Mouse (Mus musculus): Measurements from ENCODE around the gene Zfp13.
A peak's percentile ranks its signal among the peaks of the same experiment; 100 is the strongest.

Zfp13 gene

DNA sequence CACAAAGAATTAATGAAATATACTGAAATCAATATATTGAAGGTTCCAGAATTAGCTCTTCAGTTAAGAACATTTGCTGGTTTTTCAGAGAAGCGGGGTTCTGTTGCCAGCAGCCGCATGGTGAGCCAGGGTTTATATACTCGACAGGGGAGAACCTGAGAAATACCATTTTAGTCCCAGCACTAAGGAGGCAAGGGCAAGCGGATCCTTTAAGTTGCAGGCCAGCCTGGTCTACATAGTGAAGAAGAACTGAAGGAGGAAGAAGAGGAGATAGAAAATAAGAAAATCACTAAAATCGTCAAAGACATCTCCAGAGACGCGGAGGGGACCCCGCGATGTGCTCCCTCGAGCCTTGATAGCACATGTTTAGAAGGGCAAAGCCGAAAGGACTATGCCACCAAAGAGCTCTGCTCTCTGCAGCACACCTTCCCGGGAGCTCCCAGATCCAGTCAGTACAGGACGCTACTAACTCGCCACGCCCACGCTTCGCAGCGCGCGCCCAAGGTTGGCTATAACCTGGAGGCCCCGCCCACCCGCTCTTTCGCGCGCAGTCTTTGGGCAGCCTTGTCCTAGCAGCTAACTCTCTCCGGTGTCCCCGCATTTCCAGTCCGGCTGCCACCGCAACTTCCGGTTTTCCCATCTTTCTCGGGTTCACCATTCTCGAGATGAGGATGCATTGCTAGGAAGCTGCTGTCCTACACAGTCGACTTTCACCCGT, 6.9 kb downstream of the Zfp13 start:
- DNase-seq, result peak; percentile 97

DNA sequence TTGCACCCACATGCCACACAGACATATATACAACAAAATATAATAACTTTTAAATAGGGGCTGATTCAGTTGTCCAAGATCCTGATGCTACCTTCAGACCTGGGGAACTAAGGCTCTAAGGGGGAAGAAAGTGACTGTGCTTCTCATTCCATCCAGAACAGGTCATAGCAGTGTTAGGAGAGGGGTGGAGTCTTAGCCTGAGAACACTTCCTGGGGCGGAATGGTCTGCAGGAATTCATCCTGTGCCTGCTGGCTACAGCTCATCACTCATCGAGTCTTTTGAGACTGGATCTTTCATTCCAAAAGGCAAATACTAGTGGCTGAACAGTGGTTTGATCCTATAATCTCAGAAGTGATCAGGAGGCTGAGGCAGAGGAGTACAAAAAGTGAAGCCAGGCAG, 12.0 kb downstream of the Zfp13 start:
- no peak for DNase-seq

DNA sequence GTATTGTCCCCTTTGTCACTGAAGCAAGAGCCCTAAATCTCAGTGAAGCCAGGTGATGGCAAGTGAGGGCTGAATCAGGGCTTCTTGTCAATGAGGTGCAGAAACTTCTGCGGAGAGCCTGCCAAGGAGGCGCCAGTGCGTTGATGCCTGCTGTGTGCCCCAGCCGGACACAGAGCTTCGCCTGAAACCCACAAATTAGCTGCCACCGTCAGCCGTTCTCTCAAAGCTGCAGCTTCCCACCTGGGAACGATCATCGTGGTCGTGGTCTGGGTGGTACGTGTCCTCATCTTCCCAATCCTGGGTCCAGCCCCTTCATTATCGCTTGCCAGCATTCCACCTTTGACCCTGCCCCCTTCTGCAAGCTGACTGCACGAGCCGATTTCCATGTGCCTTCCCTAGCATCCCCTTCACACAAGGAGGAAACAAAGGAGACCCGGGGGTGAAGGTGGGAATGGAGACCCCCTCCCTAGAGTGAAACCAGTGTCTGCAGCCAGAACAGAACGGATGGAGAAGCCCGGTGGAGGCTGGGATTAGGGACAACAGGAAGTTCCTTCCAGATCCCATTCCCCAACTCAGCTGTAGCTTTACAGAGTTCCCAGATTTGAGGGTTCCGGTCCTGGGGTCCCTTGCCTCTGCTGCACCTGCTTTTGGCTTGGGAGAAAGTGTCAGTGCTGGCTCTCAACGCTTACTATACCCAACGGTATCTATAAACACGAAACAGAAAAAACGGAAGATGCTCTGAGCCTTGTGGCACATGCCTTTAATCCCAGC, 13.4 kb downstream of the Zfp13 start:
- DNase-seq, result peak; percentile 56

DNA sequence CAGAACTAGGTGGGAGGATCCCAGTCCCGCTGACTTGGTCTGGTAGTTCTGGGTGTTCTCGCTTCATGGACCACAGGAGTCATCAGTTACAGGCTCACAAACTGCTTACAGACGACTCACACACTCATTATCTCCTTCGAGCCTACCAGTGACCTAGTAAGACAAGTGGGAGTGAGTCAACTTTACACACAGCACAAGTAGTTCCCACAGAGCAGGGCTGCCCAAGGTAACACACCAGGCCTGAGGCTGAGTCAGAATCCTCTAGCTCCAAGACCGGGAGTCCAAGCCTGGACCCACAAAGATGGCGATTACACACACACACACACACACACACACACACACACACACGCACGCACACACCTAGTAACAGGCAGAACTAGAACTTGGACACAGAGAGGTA, 14.5 kb downstream of the Zfp13 start:
- DNase-seq, result no peak

DNA sequence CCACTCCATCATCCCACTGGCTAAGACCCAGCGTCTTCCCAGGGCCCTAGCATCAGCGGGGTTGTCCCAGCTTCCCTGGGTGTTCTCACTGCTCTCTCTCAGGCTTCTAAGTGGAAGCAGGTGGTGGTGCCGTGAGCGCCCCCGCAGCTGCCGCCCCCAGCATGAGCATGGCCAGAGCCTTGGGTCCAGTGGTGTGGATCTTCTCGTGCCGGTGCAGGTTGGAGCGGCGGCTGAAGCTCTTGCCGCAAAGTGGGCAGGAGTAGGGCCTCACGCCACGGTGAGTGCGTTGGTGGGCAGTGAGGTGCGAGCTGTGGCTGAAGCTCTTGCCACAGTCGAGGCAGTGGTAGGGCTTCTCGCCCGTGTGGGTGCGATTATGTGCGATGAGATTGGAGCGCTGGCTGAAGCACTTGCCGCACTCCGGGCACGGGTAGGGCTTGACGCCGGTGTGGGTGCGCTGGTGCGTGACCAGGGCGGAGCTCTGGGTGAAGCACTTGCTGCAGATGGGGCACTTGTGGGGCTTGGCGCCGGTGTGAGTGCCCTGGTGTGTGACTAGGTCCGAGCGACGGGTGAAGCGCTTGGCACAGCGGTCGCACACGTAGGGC, 23.2 kb downstream of the Zfp13 start:
- DNase-seq, result no peak

DNA sequence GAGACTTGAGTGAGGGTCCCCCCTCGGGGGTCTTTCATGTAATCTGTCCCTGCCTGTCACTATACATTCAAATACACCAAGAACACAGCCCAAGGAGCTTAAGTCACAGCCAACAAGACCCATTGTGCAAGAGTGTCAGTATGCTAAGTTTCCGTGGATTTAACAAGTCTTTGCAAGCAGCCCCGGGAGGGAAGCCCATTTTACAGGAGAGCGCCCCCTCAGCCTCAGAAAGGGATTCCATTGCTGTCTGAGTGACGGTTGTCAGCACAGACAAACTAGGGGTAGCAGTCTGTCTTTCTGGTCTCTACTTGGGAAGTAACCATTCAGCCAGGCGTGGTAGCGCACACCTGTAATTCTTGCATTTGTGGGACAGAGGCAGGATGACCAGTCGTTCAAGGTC, 25.2 kb downstream of the Zfp13 start:
- no peak for DNase-seq

DNA sequence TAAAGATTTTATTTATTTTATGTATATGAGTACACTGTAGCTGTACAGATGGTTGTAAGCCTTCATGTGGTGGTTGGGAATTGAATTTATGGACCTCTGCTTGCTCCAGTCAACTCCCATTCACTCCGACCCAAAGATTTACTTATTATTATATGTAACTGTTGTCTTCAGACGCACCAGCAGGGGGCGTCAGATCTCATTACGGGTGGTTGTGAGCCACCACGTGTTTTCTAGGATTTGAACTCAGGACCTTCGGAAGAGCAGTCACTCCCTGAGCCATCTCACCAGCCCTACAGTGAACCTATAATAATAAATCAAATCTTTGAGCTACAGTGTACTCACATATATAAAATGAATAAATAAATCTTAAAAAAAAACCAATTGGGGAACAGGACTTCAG, 27.2 kb downstream of the Zfp13 start:
- no peak for DNase-seq

DNA sequence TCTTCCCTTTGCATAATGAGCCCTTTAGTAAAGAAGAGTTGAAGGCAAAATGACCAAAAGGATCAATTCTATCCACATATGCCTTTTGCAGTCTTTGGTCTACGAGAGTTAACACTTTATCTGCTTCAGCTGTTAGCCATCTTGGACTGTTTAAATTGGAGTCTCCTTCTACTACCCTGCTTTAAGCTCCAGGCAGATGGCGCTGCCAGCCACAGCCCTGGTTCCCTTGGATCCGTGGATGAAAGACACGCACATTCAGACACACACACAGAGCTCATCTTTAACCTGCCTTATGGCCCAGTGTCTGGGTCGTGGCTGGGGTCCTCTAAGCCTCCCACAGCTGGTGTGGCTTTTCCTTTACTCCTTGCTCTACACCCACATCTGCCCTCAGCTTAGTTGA, 28.2 kb downstream of the Zfp13 start:
- no peak for DNase-seq

DNA sequence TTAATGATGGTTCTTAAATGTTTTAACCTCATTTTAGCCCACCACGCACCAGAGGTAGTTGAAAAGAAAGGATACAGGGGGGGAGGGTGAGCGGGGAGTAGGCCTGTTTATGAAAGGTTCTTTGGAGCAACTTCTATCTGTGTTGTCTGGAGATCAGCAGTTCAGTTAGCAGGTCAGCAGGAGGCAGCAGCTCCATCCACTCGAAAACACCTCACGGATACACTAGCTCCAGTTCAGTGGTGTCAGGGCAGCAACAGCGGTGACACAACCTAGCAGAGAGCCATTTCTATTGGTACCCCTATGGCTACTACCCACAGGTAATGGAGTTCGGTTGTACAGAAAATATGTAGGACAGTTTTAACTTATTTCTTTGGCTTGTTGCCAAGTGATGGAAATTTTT, 29.3 kb downstream of the Zfp13 start:
- peak; percentile 60 for DNase-seq

DNA sequence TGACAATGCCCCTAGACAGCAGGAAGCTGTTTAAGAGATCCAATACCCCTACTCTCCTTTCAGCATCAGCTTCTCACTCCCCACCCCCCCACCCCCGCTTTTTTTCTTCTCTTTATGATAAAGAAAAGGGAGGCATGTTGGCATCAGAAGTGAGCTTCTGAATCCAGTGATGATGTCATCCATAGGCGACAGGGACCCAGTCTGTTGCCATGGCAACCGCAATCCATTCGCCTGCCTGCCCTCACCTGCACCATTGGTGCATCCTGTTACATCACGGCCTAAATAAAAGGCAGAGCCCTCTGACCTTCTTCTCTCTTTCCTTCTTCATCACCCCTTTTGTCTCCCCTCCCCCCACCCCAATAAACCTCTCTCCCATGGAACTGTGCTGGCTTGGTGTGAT, 30.9 kb downstream of the Zfp13 start:
- no peak for DNase-seq

DNA sequence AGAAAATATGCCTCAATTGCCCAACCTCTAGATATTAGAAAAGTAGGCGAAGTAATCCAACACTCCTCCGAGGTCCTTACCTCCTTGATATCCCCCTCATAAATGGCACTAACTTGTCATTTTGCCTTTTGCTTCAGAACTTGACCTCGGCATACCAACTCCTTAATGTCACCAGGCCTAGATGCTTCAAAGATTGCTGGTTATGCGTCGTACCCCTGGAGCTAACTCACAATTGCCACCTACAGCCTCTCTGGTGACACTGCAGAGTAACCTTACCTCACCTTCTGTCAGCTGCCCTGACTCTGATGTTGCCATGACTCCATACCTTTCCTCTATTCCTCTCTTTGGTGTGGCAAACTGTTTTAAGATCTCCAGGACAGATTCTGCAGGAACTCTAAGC, 32.5 kb downstream of the Zfp13 start:
- DNase-seq, result no peak

DNA sequence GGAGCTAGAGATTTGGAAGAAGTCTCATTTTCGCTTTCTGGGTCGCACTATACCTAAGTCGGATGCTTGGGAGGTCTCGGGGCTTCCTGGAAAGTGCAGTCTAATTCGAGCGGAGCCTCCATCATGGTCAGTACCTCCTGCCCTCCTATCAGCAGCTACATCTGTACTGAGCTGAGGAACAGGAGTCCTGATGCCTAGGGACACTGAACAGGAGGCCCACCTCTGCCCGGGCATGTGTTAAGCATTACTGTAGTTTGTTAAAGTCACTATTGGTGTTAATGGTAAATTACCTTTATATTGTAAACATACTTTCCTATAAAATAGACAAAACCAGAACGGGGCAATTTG, 34.9 kb downstream of the Zfp13 start:
- DNase-seq, result no peak

DNA sequence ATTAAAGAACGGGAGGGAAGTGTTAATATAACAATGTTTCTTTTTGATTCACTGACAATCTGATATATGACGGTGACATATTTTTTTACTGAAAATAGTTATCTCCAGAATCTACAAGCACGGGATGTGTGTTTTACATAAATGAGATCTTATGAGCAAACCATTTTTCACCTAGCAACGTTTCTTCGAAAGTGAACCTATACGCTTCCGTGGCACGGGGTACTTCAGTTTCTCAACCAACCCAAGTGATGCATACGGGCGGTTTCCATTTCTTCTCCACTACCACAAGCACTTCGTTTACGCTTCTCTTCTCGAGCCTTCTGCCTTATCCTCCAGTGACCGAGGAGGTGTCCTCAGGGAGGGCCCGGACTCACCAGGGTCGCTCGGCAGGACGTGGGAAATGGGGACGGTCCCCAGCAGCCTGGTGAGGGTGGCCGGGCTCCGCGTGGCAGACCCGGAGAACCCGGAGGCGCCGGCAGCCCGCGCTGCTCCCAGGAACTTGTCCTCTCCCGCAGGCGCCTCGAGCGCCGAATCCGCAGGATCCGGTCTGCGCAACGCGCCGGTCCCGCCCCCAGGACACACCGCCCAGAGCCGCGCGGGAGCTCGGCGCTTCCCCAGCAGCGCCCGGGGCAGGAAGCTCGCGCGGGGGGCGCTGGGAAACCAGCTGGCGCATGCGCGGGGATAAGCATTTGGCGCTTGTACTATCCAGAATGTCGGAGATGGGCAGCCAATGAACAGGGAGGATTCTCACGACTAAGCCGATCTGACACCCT, 35.5 kb downstream of the Zfp13 start, which contains the start of gene Zfp213:
Gene Zfp213, minus strand, starts transcription at position 644 of the 773 bp plus-strand sequence.
- peak; percentile 95 for DNase-seq

DNA sequence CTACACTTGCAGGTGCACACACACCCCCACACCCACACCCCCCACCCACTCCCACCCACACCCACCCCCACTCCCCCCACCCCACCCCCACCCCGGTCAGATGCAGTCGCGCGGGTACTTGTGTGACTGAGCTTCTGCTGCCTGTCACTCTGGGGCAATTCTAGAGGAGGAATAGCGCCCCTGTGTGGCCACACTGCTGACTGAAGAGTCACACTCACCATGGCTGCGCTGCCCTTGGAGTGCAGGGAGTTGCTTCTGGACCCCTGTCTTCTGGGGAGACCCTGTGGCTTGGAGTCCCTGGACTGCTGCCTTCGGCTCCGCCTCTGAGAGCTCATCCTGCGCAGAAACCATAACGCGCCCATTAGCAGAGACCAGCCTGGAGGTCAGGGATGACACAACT, 39.5 kb downstream of the Zfp13 start:
- peak; percentile 49 for DNase-seq

DNA sequence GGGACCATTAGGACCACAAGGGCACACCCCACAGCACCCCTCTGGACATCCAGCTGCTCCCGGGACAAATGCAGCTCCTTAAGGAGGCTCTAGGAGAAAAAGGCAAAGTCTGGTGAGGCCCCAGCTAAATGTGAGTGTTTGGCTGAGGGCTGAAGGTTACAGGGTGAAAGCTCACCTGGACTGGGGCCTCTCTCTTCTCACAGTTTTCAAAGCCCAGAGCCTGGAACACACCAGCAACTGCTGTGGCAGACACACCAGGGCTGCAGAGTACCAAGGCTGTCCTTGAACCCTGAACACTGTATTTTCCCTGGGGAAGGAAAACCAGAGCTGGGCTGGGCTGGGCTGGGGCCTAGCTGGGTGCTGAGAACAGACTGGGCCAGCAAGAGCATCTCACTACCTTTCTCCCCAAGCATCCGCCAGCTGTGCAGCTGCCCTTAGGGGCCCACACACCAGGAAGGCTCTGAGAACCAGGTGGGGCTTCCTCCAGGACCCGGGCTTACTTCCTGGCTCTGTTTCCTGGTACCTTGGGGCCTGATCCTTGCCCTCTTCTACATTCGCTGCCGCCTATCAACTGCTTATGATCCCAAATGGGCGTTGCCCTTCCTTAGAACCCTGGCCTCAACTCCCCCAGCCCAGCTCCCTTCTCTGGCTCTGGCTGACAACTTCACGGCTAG, 43.9 kb downstream of the Zfp13 start:
- no peak for DNase-seq

DNA sequence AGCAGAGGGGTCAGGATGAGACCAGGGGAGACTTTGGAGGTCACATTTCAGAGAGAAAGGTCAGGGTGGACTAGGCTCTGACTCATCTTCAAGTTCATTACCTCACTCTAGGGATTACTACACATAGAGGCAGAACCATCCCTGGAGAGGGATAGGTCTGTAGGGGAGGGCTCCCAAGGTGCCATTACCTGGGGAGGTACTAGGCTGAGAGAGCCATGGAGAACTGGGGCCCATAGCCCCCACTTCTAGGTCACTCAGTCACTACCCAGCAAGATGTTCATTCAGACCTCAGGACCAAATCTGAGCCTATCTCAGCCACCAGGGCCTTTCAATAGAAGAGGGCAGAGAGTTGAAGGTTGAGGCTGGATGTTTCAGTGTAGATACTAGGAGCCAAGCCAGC, 45.0 kb downstream of the Zfp13 start:
- no peak for DNase-seq

DNA sequence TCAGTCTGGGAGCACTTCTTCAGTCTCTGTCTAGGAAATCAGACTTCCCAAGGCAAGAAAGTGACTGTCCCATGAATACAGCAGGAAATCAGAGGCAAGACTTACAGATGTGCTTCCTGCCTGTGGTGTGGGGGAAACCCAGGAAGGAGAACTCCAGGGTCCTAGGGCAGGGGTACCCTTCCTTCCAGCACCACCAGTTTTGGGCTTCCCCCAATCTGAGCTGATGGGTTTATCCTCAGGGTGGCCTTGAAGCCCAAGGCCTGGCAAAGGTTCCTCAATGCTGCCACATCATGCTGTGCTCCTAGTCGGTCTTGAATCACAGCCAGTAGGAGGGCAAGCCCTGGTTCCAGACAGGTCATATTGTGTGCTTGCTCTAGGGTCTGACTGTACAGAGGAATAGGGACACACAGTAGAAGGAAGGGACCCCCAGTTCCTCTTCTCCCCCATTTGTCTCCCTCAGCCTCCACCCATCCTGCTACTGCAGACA, 45.6 kb downstream of the Zfp13 start:
- no peak for DNase-seq

DNA sequence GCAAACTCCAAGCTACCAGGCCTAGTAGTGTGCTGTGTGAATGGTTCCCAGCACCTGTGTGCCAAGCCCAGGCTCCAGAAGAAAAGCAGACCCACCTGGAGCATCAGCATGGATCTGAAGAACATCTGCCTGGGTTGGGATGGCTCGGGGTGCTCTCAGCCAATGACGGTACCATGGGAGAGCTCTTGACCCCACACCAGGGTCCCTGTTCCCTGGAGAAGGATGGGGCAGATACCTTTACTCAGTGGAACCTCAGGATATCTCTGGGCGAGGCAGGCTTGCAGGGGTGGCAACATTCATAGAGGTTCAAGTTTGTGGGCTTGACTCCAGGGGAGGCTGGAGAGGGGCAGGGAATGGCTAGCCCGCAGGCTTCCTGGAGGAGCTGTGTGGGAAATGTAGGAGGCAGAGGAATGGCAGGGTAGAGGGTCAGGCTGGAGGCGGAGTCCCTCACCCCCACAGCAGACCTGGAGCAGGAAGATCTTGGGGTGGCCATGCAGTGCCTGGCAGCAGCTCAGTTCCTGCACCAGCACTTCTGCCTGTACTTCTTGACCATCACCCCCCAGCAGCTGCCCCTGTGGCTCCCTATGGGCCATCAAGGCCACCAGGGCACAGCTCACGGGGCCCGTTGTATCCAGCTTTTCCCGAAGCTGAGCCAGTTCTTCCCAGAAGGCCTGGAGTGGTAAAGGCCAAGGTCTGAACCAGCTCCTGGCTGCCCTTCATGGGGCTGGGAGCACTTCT, 46.2 kb downstream of the Zfp13 start:
- no peak for DNase-seq

DNA sequence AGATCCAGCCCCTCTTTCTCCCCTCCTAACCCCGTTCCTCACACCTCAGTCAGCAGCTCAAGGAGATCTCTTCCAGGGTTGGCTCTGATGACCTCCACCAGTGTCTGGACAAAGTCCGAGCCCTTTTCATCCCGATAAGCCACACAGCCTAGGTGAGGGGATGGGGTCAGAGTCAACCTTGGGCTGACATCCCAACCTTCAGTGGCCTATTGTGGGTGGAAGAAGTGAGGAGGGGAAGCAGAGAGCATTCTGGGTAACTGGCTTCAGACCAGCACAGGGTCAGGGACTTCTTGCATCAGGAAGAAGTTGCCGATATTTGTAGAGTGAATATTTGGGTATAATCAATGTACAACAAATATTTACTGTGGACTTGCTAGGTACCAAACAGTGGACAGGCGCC, 47.3 kb downstream of the Zfp13 start:
- no peak for DNase-seq

DNA sequence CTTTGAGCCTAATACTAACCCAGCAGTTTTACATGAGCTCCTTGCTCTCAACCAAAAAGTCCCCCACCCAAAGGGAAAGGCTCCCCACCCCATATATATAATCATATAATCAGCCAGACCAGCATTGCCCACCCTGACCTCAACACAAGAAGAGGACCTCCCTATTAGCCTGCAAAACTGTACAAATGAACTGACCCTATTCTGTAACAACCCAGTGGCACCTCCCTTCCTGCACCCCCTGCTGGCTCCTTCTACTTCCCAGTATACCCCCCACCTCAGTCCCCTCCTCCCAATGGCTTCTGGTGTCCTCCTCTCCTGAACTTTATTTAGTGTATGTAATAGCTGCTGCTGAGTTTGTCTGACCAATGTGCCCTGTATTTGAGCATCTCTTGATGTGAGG, 47.9 kb downstream of the Zfp13 start:
- DNase-seq, result no peak

DNA sequence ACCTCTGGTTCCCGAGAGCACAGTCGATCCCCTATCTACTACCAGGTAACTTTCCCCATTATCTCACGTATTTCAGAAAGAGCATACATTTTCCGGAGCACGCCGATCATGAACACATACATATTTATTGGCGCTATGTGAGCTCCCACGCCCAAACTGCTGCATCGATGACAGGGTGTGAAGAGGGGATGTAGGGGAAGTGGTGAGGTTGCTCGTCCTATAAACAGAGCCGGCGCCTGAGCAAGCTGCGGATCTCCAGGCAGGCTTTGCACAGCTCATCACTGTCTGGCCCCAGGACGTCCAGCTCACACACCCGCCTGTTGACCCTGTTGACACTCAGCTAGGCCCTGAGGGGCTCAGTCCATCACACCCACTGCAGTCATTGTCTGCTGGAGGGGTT, 48.4 kb downstream of the Zfp13 start:
- no peak for DNase-seq

DNA sequence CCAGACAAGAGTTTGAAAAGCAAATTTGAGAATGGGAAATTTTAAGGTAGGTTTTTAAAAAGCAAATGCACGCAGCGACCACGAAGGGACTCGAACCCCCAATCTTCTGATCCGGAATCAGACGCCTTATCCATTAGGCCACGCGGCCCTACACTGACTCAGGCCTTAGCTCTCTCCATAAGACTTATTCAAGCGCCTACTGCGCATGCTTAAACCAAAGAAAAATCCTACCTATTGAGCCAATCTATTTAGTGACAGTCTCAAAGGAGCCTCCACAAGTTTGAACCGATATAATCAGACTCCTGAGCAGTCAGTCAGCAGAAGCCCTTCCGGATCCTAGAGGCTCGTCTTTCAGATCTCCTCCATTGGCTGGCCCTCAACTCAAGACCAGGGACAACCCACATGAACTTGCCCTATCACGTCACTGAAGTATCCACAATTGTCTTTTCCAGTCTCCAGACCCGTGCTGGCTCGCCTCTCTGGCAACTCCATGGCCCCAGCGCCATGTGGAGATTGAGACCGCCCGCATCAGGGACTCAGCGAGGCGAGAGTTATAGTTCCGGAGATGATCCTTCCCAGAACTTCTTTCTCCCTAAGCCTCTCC, 49.0 kb downstream of the Zfp13 start:
- DNase-seq, result peak; percentile 91
